Mouse (Mus musculus): ENCODE data around the gene Ampd3.

- TF ChIP-seq CTCF (IDR thresholded peaks at IDR 0.05; ENCODE audit: extremely low read depth, insufficient read length, insufficient replicate concordance, low read depth, low read length) (no peak), POLR2A (IDR thresholded peaks at IDR 0.05; ENCODE audit: low read depth, low read length) (no peak)
Observed at GRCm38 (mm10) chr7:110731091-110731967, 36.7 kb upstream of the Ampd3 start.

Data from small intestine, adult 2 months (tissue).